Mouse (Mus musculus): ENCODE measurements around the gene March9.

DNA sequence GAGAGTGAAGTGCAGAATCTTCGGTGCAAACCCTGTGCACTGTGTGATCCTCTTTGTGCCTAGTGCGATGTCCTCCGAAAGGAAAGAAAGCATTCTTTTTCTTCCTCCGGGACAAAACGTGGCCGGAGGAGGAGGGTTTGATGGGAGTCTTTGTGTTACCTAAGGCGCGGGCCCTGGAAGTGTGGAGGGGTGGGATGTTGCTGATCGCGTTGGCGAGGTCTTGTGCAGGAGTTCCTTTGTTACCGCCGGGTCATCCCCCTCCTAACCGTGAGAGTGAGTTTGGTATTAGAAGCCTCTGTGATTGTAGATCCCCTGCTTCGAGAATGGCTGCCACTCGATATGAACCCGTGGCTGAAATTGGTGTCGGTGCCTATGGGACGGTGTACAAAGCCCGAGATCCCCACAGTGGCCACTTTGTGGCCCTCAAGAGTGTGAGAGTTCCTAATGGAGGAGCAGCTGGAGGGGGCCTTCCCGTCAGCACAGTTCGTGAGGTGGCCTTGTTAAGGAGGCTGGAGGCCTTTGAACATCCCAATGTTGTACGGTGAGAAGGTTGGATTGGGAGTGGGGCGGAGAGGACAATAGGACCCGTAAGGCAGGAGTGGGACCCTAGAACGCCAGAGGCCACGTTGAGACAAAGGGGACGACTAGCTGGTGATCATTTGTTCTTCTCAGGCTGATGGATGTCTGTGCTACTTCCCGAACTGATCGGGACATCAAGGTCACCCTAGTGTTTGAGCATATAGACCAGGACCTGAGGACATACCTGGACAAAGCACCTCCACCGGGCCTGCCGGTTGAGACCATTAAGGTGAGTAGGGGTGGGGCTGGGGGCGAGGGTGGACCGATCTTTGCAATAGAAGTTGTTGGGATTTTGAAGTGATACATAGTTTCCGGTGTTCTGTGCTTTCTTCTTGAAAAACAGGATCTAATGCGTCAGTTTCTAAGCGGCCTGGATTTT is 4.2 kb upstream of the March9 start:
- no peak for TF ChIP-seq POLR2A (IDR thresholded peaks at IDR 0.05; ENCODE audit: borderline replicate concordance, low read depth, low read length)
- TF ChIP-seq CTCF (IDR thresholded peaks at IDR 0.05; ENCODE audit: low read depth, low read length) = no peak

All from bone marrow macrophage, adult 2 months (primary cell).